In the genomic region with DNA sequence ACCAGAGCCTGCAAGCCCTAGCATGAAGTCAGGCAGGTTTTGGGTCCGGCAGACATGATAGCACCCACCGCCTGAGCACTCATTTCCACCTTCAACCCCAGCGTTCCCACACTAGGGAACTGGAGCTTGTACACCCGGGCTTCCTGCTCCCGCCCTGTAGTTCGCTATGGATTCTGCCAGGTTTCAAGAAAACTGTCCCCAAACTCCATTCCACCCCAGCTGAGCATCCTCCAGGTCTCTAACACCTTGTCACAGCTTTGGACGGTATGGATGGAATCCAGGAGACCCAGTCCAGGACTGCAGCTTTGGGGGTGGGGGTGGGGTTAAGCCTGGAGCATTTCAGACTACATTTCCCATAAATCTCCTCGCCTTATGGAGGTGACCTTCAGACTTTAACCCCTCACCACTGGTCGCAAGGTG, we compare ENCODE assay signal across 8 mouse cellular contexts. TPM values are rescaled to one million over a fixed set of nuclear protein-coding genes. Genes with fewer than 3 reads are reported as not detected.
DNase-seq lines count a peak whose midpoint lies in the region; ATAC-seq and TF ChIP-seq lines count a peak whose summit lies in the region.

No protein-coding gene starts in this region.

- no peaks in the 10 kb centered on the region for H3K36me3 ChIP-seq in ES-Bruce4 (ENCODE audit: control insufficient read depth, insufficient read depth, low read length, poor library complexity, severe bottlenecking)
- no peaks in the 10 kb centered on the region for H3K36me3 ChIP-seq in forebrain, embryonic 14.5 days (ENCODE audit: control insufficient read depth, insufficient read depth, low read length)

- H3K4me1 ChIP-seq in ES-Bruce4 (ENCODE audit: control insufficient read depth, insufficient read depth, low read length): no peaks in the 10 kb centered on the region
- no peaks in the 10 kb centered on the region for H3K4me1 ChIP-seq in forebrain, embryonic 14.5 days (ENCODE audit: control insufficient read depth, insufficient read depth, low read length)

- H3K4me2 ChIP-seq in forebrain, embryonic 14.5 days (ENCODE audit: low read length): peak overlapping the region; percentile 67

- peak overlapping the region; percentile 69 for H3K4me3 ChIP-seq in ES-Bruce4 (ENCODE audit: low read depth, low read length)
- peak overlapping the region; percentile 37 for H3K4me3 ChIP-seq in forebrain, embryonic 14.5 days (ENCODE audit: low read depth, low read length)

- TF ChIP-seq CTCF in ES-Bruce4 (IDR thresholded peaks at IDR 0.05; ENCODE audit: low read depth, low read length): no peak

- WGBS in forebrain, embryonic 14.5 days: 2% methylated on average over 9 of the region's 9 CpGs

- H3K9me3 ChIP-seq in ES-Bruce4 (replicated peaks; ENCODE audit: control insufficient read depth, insufficient read depth, low read length, poor library complexity, severe bottlenecking): no peaks in the 10 kb centered on the region
- no peaks in the 10 kb centered on the region for H3K9me3 ChIP-seq in forebrain, embryonic 14.5 days (replicated peaks; ENCODE audit: control insufficient read depth, low read length)

- TF ChIP-seq POLR2A in ES-Bruce4 (IDR thresholded peaks at IDR 0.05; ENCODE audit: insufficient read depth, low read length): no peak

- H3K27me3 ChIP-seq in ES-Bruce4 (ENCODE audit: control insufficient read depth, insufficient read depth, low read length, poor library complexity, severe bottlenecking): no peaks in the 10 kb centered on the region
- H3K27me3 ChIP-seq in forebrain, embryonic 14.5 days (replicated peaks; ENCODE audit: control insufficient read depth, insufficient read depth, low read length): no peaks in the 10 kb centered on the region

- DNase-seq in c-Kit-positive CD71-positive TER-119-negative erythroid progenitor cells, embryonic 14.5 days (ENCODE audit: low read depth): peak; percentile 20
- peak; percentile 32 for DNase-seq in forebrain, embryonic 14.5 days (ENCODE audit: low spot score)
- peak; percentile 24 to 43 for DNase-seq in layer of hippocampus, postnatal 10 days (ENCODE audit: low spot score in 2 of 2)
- DNase-seq in lung, postnatal 10 days: peak; percentile 24
- DNase-seq in right cerebral cortex, adult 18-20 months: peak; percentile 46
- DNase-seq in spleen, adult 12 weeks (ENCODE audit: low spot score): no peak

- H3K27ac ChIP-seq in ES-Bruce4 (ENCODE audit: insufficient read depth, low read length): no peak overlapping the region
- H3K27ac ChIP-seq in forebrain, embryonic 14.5 days (ENCODE audit: low read depth, low read length): no peak overlapping the region

- TF ChIP-seq EP300 in ES-Bruce4 (IDR thresholded peaks at IDR 0.05; ENCODE audit: insufficient read depth, low read depth, low read length): no peak

- peak overlapping the region; percentile 46; the same call in 1 of the 2 replicates for H3K9ac ChIP-seq in ES-Bruce4 (ENCODE audit: low read depth, poor library complexity, severe bottlenecking)
- H3K9ac ChIP-seq in forebrain, embryonic 14.5 days (ENCODE audit: low read length): peak overlapping the region; percentile 61

- ATAC-seq in forebrain, embryonic 14.5 days: peak; percentile 86
- ATAC-seq in hematopoietic stem cell, adult 5-6 weeks (replicated peaks in 1 of 2; ENCODE audit: insufficient read depth in 1 of 2, low FRiP score in 2 of 2, low TSS enrichment in 1 of 2, low read depth in 1 of 2, poor library complexity in 2 of 2, severe bottlenecking in 2 of 2): peak; percentile 56 to 71

RNA-seq across cellular contexts. Expression of a gene that starts 26.6 kb away (rescaled TPM):
- 290 TPM in 2 replicates for polyA plus RNA-seq in ES-Bruce4 (2011; ENCODE audit: insufficient read depth, insufficient read length, low read depth, missing spikeins)
- polyA plus RNA-seq in forebrain, embryonic 14.5 days (2014; fragmentation: Nextera tagmentation; extraction: Ambion mirVana): 124 and 136 TPM in 2 replicates
- 84.4 and 135 TPM in 2 replicates for total RNA-seq in hematopoietic stem cell, adult 5-6 weeks (2017)
- total RNA-seq in layer of hippocampus, postnatal 10 days (2021): 100 to 1,000 TPM; 169 to 194 TPM

RNA-seq across cellular contexts. Expression of a gene that starts 31.6 kb away (rescaled TPM):
- polyA plus RNA-seq in ES-Bruce4 (2011; ENCODE audit: insufficient read depth, insufficient read length, low read depth, missing spikeins): 15.2 and 15.5 TPM in 2 replicates
- 7.9 and 8.7 TPM in 2 replicates for polyA plus RNA-seq in forebrain, embryonic 14.5 days (2014; fragmentation: Nextera tagmentation; extraction: Ambion mirVana)
- total RNA-seq in hematopoietic stem cell, adult 5-6 weeks (2017): 84.9 and 103 TPM in 2 replicates
- 10 to 100 TPM in 1 of 2 experiments, 1 to 10 TPM in 1; 8.5 to 11.7 TPM for total RNA-seq in layer of hippocampus, postnatal 10 days (2021)
